Mouse (Mus musculus) liver, embryonic 12.5 days (tissue): ENCODE measurements around the gene Cutal. TPM values are rescaled to one million over a fixed set of nuclear protein-coding genes. Genes with fewer than 3 reads are reported as not detected.
"Not testable (repeated sequence)": the region's sequence is repeated elsewhere in the genome, so short reads cannot be mapped to it uniquely, and the experiment has no call there.

ENCODE experiments used
- ATAC-seq: fragments of 200-750 bp; cut with Nextera tagmentation; 2 replicates; pipeline ENCODE4 v1.8.0; 2017; ENCODE audit warnings: moderate number of reproducible peaks, mild to moderate bottlenecking, moderate library complexity
- H3K27ac ChIP-seq: fragments of 300-500 bp; sonication (generic); 2 replicates; pipeline ENCODE4 v1.5.1; 2016; ENCODE audit warnings: mild to moderate bottlenecking
- H3K27me3 ChIP-seq: fragments of 300-500 bp; sonication (generic); replicated peaks from 2 replicates; pipeline ENCODE4 v1.6.1; 2016; ENCODE audit warnings: mild to moderate bottlenecking, moderate library complexity
- H3K36me3 ChIP-seq: fragments of 300-500 bp; sonication (generic); 2 replicates; pipeline ENCODE4 v1.6.1; 2016; ENCODE audit warnings: mild to moderate bottlenecking, moderate library complexity
- H3K4me1 ChIP-seq: fragments of 300-500 bp; sonication (generic); 2 replicates; pipeline ENCODE4 v1.6.1; 2016
- H3K4me2 ChIP-seq: fragments of 300-500 bp; sonication (generic); 2 replicates; pipeline ENCODE4 v1.6.1; 2016; ENCODE audit warnings: mild to moderate bottlenecking, moderate library complexity
- H3K4me3 ChIP-seq: fragments of 300-500 bp; sonication (generic); 2 replicates; pipeline ENCODE4 v1.5.1; 2016; ENCODE audit warnings: mild to moderate bottlenecking, moderate library complexity
- H3K9ac ChIP-seq: fragments of 300-500 bp; sonication (generic); 2 replicates; pipeline ENCODE4 v1.6.1; 2016; ENCODE audit warnings: mild to moderate bottlenecking, moderate library complexity
- H3K9me3 ChIP-seq: fragments of 300-500 bp; sonication (generic); replicated peaks from 2 replicates; pipeline ENCODE4 v1.6.1; 2016; ENCODE audit warnings: mild to moderate bottlenecking, moderate library complexity
- WGBS: fragments of 180-500 bp; shearing (Covaris S2); methylation state at CpG from one replicate; pipeline ENCODE4 v1.1.7; 2016; ENCODE audit not compliant: insufficient replicate concordance; 5-methylcytosine and 5-hydroxymethylcytosine counted together
- polyA plus RNA-seq: library from polyadenylated mRNA; unstranded; fragments of >200 nt; fragmentation: Nextera tagmentation; extraction: Ambion mirVana; gene quantifications from 2 replicates; pipeline ENCODE4 v1.2.1, GENCODE M21; 2016

Gene Cutal
- polyA plus RNA-seq = 2.2 and 2.3 TPM in 2 replicates

DNA sequence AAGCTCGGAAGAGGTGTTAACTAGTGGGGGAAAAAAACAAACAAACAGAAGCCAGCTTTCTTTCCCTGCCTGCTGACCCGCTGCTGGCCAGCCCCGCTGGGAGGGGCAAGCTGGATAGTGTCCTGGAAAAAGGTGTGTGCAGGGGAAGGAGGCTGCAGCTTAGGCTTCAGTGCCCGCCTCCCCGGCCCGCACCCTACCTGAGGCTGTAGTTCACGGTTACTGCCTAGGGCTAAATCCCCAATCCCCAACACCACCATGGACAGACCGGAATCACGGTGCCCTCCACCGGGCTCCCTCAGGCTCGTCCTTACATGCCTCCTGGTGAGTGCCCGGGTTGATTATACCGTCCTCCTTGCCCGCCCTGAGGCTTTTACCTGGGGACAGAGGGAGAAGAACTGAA, at the start of gene Cutal:
TSS of gene Cutal (plus strand) at position 126 of the 400 bp plus-strand sequence.
- Histone ChIP-seq H3K4me3 (peak within 1 kb of the TSS; percentile 34), H3K27ac (peak within 1 kb of the TSS; percentile 10; the same call in 1 of the 2 replicates), H3K4me1 (peaks cover 24% of the 10 kb centered on the region), H3K4me2 (peak within 1 kb of the TSS; percentile 44), H3K9ac (no peak within 1 kb of the TSS; the same call in 1 of the 2 replicates), H3K36me3 (no peaks in the 10 kb centered on the region), H3K27me3 (peaks cover 59% of the 10 kb centered on the region), H3K9me3 (no peaks in the 10 kb centered on the region)
- WGBS = 12% methylated on average over 14 of the region's 14 CpGs
- no peak for ATAC-seq

DNA sequence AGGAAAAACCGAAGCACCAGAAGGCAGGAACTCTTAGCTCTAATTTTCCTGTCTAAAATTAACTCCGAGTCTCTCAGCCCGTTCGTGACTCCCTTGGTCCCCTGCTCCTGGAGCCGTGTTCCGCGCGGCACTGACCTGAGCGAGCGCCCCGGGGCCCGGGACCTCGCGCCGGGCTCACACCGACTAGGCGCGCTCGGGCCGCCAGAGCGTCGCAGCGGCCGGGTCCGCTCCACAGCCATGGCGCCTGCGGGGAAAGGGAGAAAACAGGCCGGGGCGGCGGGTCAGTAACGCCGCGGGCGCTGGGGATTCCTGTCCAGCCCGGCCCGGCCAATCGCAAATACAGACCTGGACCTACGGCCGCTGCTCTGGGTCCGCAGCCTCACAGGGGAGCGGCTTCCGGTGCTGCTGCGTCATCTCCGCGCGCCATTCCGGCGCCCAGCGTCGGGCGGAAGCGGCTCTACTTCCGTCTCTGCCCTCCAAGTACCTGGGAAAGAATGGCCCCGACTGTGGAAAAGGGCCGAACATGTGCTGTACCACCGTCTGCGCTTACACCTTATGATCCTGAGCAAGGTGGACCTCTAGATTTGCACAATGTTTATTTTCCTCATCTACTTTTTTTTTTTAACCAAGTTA, 48.3 kb upstream of the Cutal start, which contains the start of gene Fbxw2:
TSS of gene Fbxw2 (minus strand) at position 485 of the 633 bp plus-strand sequence.
- peak; percentile 93 for ATAC-seq
- Histone ChIP-seq H3K27ac (peak within 1 kb of the TSS; percentile 93), H3K4me3 (peak within 1 kb of the TSS; percentile 98), H3K4me2 (peak within 1 kb of the TSS; percentile 82), H3K36me3 (peaks cover 26% of the 10 kb centered on the region), H3K27me3 (0 out of 2 replicates have a peak, but pooled peaks cover 3% of the 10 kb centered on the region), H3K9me3 (no peaks in the 10 kb centered on the region), H3K4me1 (peaks cover 46% of the 10 kb centered on the region), H3K9ac (peak within 1 kb of the TSS; percentile 98)
- WGBS = under 1% methylated on average over 56 of the region's 57 CpGs

DNA sequence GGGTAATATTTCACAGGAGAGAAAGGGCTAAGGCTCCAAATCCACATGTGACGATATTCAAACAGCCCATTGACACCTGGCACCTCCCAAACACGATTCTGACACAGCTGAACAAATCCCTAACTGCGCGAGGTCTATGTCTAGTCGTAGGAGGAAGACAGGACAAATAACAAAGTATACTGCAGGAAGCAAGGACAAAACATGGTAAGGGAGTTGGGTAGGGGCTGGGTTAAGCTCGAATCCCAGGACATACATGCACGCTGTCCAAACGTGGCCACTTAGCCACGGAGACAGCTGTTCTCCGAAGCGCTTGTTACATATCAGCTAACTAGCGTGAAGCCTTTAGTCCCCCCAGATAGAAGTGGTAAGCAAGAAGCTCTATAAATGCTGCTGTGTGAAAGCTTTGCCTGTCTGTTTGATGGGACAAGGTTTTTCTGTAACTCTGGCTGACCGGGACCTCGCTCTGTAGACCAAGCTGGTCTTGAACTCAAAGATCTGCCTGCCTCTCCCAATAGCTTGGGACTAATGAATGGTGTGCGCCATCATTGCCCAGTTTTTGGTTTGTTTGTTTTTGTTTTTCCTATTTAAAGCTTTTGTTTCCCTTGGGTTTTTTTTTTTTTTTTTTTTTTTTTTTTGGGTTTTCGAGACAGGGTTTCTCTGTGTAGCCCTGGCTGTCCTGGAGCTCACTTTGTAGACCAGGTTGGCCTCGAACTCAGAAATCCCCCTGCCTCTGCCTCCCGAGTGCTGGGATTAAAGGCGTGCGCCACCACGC, 47.5 kb upstream of the Cutal start:
- H3K27me3 ChIP-seq = 0 out of 2 replicates have a peak, but pooled peaks cover 3% of the 10 kb centered on the region
- 28% methylated on average over 20 of the region's 21 CpGs for WGBS
- peaks cover 42% of the 10 kb centered on the region for H3K4me1 ChIP-seq
- H3K9me3 ChIP-seq = no peaks in the 10 kb centered on the region
- peak; percentile 5; the same call in 1 of the 2 replicates for ATAC-seq
- H3K4me2 ChIP-seq = peak overlapping the region; percentile 82
- peaks cover 22% of the 10 kb centered on the region for H3K36me3 ChIP-seq
- H3K27ac ChIP-seq = peak overlapping the region; percentile 93
- H3K9ac ChIP-seq = peak overlapping the region; percentile 98
- H3K4me3 ChIP-seq = peak overlapping the region; percentile 98

DNA sequence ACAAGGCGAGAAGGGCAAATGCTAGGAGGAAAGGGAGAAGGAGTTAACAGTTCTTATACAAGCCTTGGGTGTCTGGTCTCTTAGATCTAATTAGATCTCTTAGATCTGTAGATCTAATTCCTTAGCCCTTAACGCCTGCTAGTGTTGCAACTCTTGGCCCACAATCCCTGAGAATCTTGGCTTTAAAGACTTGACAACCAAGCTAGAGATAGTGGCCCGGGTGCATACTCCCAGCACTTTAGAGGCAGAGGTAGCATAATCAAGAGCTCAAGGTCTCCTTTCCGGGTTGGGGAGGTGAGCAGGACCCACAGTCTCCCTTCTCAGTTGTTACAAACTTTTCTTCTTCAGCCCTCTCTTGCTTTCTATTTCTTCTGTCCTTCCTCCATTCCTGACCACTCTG, 46.6 kb upstream of the Cutal start:
- Histone ChIP-seq H3K27me3 (0 out of 2 replicates have a peak, but pooled peaks cover 3% of the 10 kb centered on the region), H3K4me3 (no peak overlapping the region), H3K9me3 (no peaks in the 10 kb centered on the region), H3K4me1 (peaks cover 34% of the 10 kb centered on the region), H3K4me2 (0 out of 2 replicates have a peak overlapping the region, but pooled peaks have one; percentile 10), H3K36me3 (peaks cover 12% of the 10 kb centered on the region), H3K27ac (peak overlapping the region; percentile 48), H3K9ac (no peak overlapping the region)
- WGBS = 76% methylated on average over 4 of the region's 4 CpGs
- ATAC-seq = no peak

DNA sequence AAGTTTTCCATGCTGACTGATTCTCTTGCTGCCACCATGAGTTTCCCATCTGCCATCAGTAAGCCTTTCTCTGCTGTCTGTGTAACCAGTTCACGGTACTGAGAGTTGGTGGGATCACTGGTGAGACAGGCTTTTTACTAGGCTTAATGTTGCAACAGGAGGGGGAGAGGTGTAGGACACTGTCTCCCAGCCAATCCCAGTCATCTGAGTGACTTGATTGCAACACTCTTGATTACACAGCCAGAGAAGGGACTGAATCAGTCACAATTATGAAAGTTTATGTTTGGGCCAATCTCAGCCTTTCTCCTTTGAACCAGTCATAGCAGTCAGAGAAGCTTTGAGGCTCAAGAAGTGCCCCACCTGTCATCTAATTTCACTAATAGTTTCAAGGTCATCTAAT, 46.2 kb upstream of the Cutal start:
- Histone ChIP-seq H3K4me2 (0 out of 2 replicates have a peak overlapping the region, but pooled peaks have one; percentile 10), H3K4me1 (peaks cover 31% of the 10 kb centered on the region), H3K9ac (no peak overlapping the region), H3K27ac (peak overlapping the region; percentile 48), H3K27me3 (0 out of 2 replicates have a peak, but pooled peaks cover 3% of the 10 kb centered on the region), H3K36me3 (peaks cover 10% of the 10 kb centered on the region), H3K9me3 (no peaks in the 10 kb centered on the region), H3K4me3 (no peak overlapping the region)
- 64% methylated on average over 1 of the region's 1 CpGs for WGBS
- ATAC-seq = no peak

DNA sequence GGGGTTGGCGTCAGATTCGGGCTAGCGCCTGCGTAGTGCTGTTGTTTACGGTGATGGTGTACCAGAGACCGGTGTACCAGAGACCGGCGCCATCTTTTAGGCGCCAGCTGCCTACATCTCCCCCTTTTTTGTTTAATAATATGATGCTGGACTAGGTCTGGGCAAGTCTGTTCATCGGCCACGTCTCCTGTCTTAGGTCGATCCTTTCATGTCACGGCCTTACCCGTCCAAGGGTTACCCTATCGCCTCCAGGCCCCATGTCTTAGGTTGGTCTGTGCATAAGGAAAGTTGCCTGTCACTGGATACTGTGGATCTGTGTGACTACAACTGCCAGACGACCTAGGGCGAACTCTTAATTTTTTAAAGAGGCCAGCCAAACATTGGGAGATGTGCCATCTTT, 44.1 kb upstream of the Cutal start:
- not testable (repeated sequence) for H3K27me3 ChIP-seq, H3K4me3 ChIP-seq, H3K4me2 ChIP-seq, H3K27ac ChIP-seq, H3K9me3 ChIP-seq, ATAC-seq, H3K9ac ChIP-seq, H3K36me3 ChIP-seq
- 86% methylated on average over 17 of the region's 17 CpGs for WGBS
- peaks cover 11% of the 10 kb centered on the region for H3K4me1 ChIP-seq

DNA sequence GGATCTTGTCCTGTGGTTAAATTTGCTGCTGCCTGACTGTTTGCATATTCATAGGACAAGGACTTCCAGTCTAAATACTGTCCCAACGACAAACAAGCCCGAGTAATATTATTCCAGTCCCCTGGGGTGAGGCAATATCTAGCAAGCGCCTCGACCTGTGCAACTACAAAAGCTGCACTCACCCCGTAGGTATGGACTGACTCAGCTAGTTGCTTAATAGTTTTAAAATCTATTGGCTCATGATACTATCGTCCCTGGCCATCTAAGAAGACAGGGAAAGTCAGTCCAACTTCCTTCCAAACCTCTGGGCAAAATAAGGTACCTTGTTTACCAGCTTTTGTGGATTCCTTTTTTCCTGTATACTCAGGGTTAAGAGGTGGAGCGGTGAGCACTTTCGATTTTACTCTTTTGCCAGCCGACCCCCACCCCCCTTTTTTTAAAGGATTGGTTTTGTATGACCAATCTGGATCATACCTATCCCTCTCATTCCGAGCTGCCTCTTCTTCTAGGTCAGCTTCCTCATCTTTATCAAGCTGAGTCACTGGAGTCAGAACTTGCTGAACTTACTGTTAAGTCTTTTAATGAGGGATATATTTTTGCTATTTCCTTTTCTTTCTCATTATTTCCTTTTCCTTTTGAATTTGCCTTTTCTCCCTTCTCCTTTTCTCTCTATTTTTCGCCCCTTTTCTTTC, 41.3 kb upstream of the Cutal start, which contains the start of gene Gm34653:
TSS of gene Gm34653 (plus strand) at position 242 of the 692 bp plus-strand sequence.
- ATAC-seq, H3K4me2 ChIP-seq, H3K9ac ChIP-seq, H3K9me3 ChIP-seq, H3K4me1 ChIP-seq, H3K27ac ChIP-seq, H3K4me3 ChIP-seq, H3K36me3 ChIP-seq: not testable (repeated sequence)
- 51% methylated on average over 11 of the region's 11 CpGs for WGBS
- H3K27me3 ChIP-seq = 0 out of 2 replicates have a peak, but pooled peaks cover 16% of the 10 kb centered on the region

DNA sequence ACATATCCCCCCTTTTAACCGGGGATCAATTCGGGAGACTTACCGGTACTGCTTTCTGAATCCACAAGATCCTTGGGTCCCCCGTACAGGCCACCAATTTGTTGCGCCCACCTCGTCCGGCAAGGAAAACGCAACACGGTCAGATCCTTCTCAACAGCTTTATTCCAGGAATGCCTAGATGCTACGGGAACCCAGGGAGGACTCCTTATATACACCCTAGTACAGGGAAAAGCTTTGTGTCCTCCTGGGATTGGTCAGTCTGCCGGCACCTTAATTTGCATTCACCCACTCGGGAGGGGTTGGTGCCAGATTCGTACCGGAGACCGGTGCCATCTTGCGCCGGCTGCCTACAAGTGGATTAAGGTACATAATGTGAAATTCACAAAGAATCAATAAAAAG, 40.6 kb upstream of the Cutal start:
- Histone ChIP-seq H3K27me3 (0 out of 2 replicates have a peak, but pooled peaks cover 16% of the 10 kb centered on the region), H3K9ac (no peak overlapping the region), H3K4me1 (no peaks in the 10 kb centered on the region), H3K9me3 (no peaks in the 10 kb centered on the region), H3K4me2 (no peak overlapping the region), H3K36me3 (no peaks in the 10 kb centered on the region), H3K4me3 (no peak overlapping the region), H3K27ac (no peak overlapping the region)
- no peak for ATAC-seq
- WGBS = 82% methylated on average over 17 of the region's 17 CpGs

DNA sequence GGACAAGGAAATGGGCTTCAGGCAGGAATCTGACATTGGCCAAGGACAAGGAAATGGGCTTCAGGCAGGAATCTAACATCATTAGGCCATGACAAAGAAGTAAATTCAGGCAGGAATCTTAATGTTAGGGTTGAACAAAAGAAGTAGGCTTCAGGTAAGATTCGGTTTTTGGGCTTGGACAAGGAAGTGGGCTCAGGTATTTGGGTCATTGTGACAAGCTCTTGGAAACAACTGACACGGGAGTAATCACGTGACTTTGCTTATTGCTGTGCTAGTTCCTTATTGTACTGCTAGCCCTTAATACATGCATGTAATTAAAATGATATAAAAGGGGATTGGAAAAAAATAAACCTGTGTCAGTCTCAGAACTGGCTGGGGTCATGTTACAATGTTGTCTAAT, 38.5 kb upstream of the Cutal start:
- no peak overlapping the region for H3K9ac ChIP-seq
- no peaks in the 10 kb centered on the region for H3K4me1 ChIP-seq
- no peak overlapping the region for H3K4me2 ChIP-seq
- WGBS = 53% methylated on average over 3 of the region's 3 CpGs
- H3K4me3 ChIP-seq = no peak overlapping the region
- no peaks in the 10 kb centered on the region for H3K36me3 ChIP-seq
- ATAC-seq = no peak
- H3K9me3 ChIP-seq = no peaks in the 10 kb centered on the region
- H3K27ac ChIP-seq = no peak overlapping the region
- H3K27me3 ChIP-seq = 0 out of 2 replicates have a peak, but pooled peaks cover 16% of the 10 kb centered on the region

DNA sequence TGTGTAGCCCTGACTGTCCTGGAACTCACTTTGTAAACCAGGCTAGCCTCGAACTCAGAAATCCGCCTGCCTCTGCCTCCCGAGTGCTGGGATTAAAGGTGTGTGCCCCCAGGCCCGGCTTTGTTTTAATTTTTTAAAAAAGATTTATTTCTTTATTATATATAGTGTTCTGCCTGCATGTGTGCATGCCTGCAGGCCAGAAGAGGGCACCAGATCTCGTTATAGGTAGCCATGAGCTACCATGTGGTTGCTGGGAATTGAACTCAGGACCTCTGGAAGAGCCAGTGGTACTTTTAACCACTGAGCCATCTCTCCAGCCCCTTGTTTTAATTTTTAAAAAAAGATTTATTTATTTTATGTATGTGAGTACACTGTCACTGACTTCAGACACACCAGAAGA, 34.1 kb upstream of the Cutal start:
- H3K27ac ChIP-seq, H3K4me2 ChIP-seq, H3K4me3 ChIP-seq, ATAC-seq, H3K36me3 ChIP-seq, H3K4me1 ChIP-seq, H3K9me3 ChIP-seq, H3K9ac ChIP-seq: not testable (repeated sequence)
- WGBS = 67% methylated on average over 5 of the region's 5 CpGs
- H3K27me3 ChIP-seq = peaks cover 19% of the 10 kb centered on the region; the same call in 1 of the 2 replicates

DNA sequence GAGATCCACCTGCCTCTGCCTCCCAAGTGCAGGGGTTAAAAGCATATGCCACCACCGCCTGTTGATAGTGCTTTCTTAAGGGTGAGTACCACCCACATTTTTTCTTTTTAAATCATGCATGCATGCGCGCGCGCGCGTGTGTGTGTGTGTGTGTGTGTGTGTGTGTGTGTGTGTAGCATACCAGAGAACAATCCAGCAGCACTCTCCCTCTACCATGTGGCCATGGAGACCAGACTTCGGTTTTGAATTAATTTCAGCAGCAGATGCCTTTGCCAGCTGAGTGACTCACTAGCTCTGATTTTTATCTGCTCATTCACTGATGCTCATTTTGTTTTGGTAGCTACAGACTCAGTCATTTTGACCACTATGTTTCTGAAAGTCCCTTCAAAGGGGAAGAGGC, 32.5 kb upstream of the Cutal start:
- no peaks in the 10 kb centered on the region for H3K9me3 ChIP-seq
- no peak for ATAC-seq
- WGBS = 86% methylated on average over 8 of the region's 8 CpGs
- H3K27ac ChIP-seq = no peak overlapping the region
- no peaks in the 10 kb centered on the region for H3K4me1 ChIP-seq
- H3K9ac ChIP-seq = no peak overlapping the region
- H3K4me3 ChIP-seq = no peak overlapping the region
- no peaks in the 10 kb centered on the region for H3K36me3 ChIP-seq
- H3K27me3 ChIP-seq = peaks cover 7% of the 10 kb centered on the region; the same call in 1 of the 2 replicates
- no peak overlapping the region for H3K4me2 ChIP-seq
